Mouse (Mus musculus): ENCODE measurements around the gene Hpdl. TPM values are rescaled to one million over a fixed set of nuclear protein-coding genes. Genes with fewer than 3 reads are reported as not detected.

Hpdl gene
- polyA plus RNA-seq, 1 experiment: 1.4 TPM

GRCm38 (mm10) chr4:116830070-116830368 is 8.5 kb upstream of the Hpdl start:
- H3K4me3 ChIP-seq (ENCODE audit: insufficient read depth, low read length): no peak overlapping the region
- H3K27ac ChIP-seq (ENCODE audit: insufficient read depth, low read length): no peak overlapping the region
- TF ChIP-seq POLR2A (IDR thresholded peaks at IDR 0.05; ENCODE audit: extremely low read depth, insufficient read depth, low read length) (no peak), CTCF (IDR thresholded peaks at IDR 0.05; ENCODE audit: extremely low read depth, insufficient read depth, low read length) (no peak)

GRCm38 (mm10) chr4:116829364-116830069 is 8.0 kb upstream of the Hpdl start:
- H3K4me3 ChIP-seq (ENCODE audit: insufficient read depth, low read length): no peak overlapping the region
- H3K4me1 ChIP-seq (ENCODE audit: control insufficient read depth, insufficient read depth, low read length): no peaks in the 10 kb centered on the region
- no peak overlapping the region for H3K27ac ChIP-seq (ENCODE audit: insufficient read depth, low read length)
- TF ChIP-seq CTCF (IDR thresholded peaks at IDR 0.05; ENCODE audit: extremely low read depth, insufficient read depth, low read length): no peak
- TF ChIP-seq POLR2A (IDR thresholded peaks at IDR 0.05; ENCODE audit: extremely low read depth, insufficient read depth, low read length): no peak

More at GRCm38 (mm10) chr4:116830070-116830368, 8.5 kb upstream of the Hpdl start:
- H3K4me1 ChIP-seq (ENCODE audit: control insufficient read depth, insufficient read depth, low read length): no peaks in the 10 kb centered on the region

GRCm38 (mm10) chr4:116827819-116828218 is 6.3 kb upstream of the Hpdl start:
- H3K4me1 ChIP-seq (ENCODE audit: control insufficient read depth, insufficient read depth, low read length): no peaks in the 10 kb centered on the region
- TF ChIP-seq CTCF (IDR thresholded peaks at IDR 0.05; ENCODE audit: extremely low read depth, insufficient read depth, low read length): peak; percentile 76
- no peak for TF ChIP-seq POLR2A (IDR thresholded peaks at IDR 0.05; ENCODE audit: extremely low read depth, insufficient read depth, low read length)
- H3K4me3 ChIP-seq (ENCODE audit: insufficient read depth, low read length): no peak overlapping the region
- H3K27ac ChIP-seq (ENCODE audit: insufficient read depth, low read length): no peak overlapping the region

GRCm38 (mm10) chr4:116824541-116825004 is 3.1 kb upstream of the Hpdl start:
- Histone ChIP-seq H3K4me1 (ENCODE audit: control insufficient read depth, insufficient read depth, low read length) (no peaks in the 10 kb centered on the region), H3K4me3 (ENCODE audit: insufficient read depth, low read length) (peak overlapping the region; percentile 45), H3K27ac (ENCODE audit: insufficient read depth, low read length) (peak overlapping the region; percentile 14; the same call in 1 of the 2 replicates)
- TF ChIP-seq CTCF (IDR thresholded peaks at IDR 0.05; ENCODE audit: extremely low read depth, insufficient read depth, low read length): no peak
- peak; percentile 81 for TF ChIP-seq POLR2A (IDR thresholded peaks at IDR 0.05; ENCODE audit: extremely low read depth, insufficient read depth, low read length)

GRCm38 (mm10) chr4:116820902-116821693 is 409 bp downstream of the Hpdl start:
- TF ChIP-seq CTCF (IDR thresholded peaks at IDR 0.05; ENCODE audit: extremely low read depth, insufficient read depth, low read length) (no peak), POLR2A (IDR thresholded peaks at IDR 0.05; ENCODE audit: extremely low read depth, insufficient read depth, low read length) (peak; percentile 42; the same call in 1 of the 2 replicates)
- no peaks in the 10 kb centered on the region for H3K4me1 ChIP-seq (ENCODE audit: control insufficient read depth, insufficient read depth, low read length)

GRCm38 (mm10) chr4:116819968-116820901 is 1.3 kb downstream of the Hpdl start:
- H3K4me1 ChIP-seq (ENCODE audit: control insufficient read depth, insufficient read depth, low read length): no peaks in the 10 kb centered on the region
- H3K4me3 ChIP-seq (ENCODE audit: insufficient read depth, low read length): peak overlapping the region; percentile 40
- H3K27ac ChIP-seq (ENCODE audit: insufficient read depth, low read length): no peak overlapping the region
- TF ChIP-seq POLR2A (IDR thresholded peaks at IDR 0.05; ENCODE audit: extremely low read depth, insufficient read depth, low read length) (no peak), CTCF (IDR thresholded peaks at IDR 0.05; ENCODE audit: extremely low read depth, insufficient read depth, low read length) (no peak)

More at GRCm38 (mm10) chr4:116820902-116821693, 409 bp downstream of the Hpdl start:
- H3K27ac ChIP-seq (ENCODE audit: insufficient read depth, low read length): no peak overlapping the region
- H3K4me3 ChIP-seq (ENCODE audit: insufficient read depth, low read length): peak overlapping the region; percentile 40

GRCm38 (mm10) chr4:116817486-116817885 is 4.0 kb downstream of the Hpdl start:
- no peak overlapping the region for H3K27ac ChIP-seq (ENCODE audit: insufficient read depth, low read length)
- H3K4me3 ChIP-seq (ENCODE audit: insufficient read depth, low read length): no peak overlapping the region
- no peak for TF ChIP-seq POLR2A (IDR thresholded peaks at IDR 0.05; ENCODE audit: extremely low read depth, insufficient read depth, low read length)
- TF ChIP-seq CTCF (IDR thresholded peaks at IDR 0.05; ENCODE audit: extremely low read depth, insufficient read depth, low read length): no peak
- no peaks in the 10 kb centered on the region for H3K4me1 ChIP-seq (ENCODE audit: control insufficient read depth, insufficient read depth, low read length)

GRCm38 (mm10) chr4:116815276-116815675 is 6.2 kb downstream of the Hpdl start:
- Histone ChIP-seq H3K4me3 (ENCODE audit: insufficient read depth, low read length) (no peak overlapping the region), H3K4me1 (ENCODE audit: control insufficient read depth, insufficient read depth, low read length) (no peaks in the 10 kb centered on the region), H3K27ac (ENCODE audit: insufficient read depth, low read length) (no peak overlapping the region)
- TF ChIP-seq POLR2A (IDR thresholded peaks at IDR 0.05; ENCODE audit: extremely low read depth, insufficient read depth, low read length) (no peak), CTCF (IDR thresholded peaks at IDR 0.05; ENCODE audit: extremely low read depth, insufficient read depth, low read length) (no peak)

GRCm38 (mm10) chr4:116811012-116811411 is 10.5 kb downstream of the Hpdl start:
- Histone ChIP-seq H3K4me1 (ENCODE audit: control insufficient read depth, insufficient read depth, low read length) (0 out of 2 replicates have a peak, but pooled peaks cover 2% of the 10 kb centered on the region), H3K27ac (ENCODE audit: insufficient read depth, low read length) (no peak overlapping the region), H3K4me3 (ENCODE audit: insufficient read depth, low read length) (no peak overlapping the region)
- TF ChIP-seq CTCF (IDR thresholded peaks at IDR 0.05; ENCODE audit: extremely low read depth, insufficient read depth, low read length) (no peak), POLR2A (IDR thresholded peaks at IDR 0.05; ENCODE audit: extremely low read depth, insufficient read depth, low read length) (no peak)
